Mouse (Mus musculus): ENCODE data around the gene Ins2.
A peak's percentile ranks its signal among the peaks of the same experiment; 100 is the strongest.

The Ins2 gene

GRCm38 (mm10) chr7:142743281-142743680 lies at the start of gene Ins2:
Gene Ins2, minus strand, starts transcription at chr7:142743381.
- no peak for DNase-seq

GRCm38 (mm10) chr7:142792650-142793275 lies 49.6 kb upstream of the Ins2 start:
- DNase-seq = no peak

- DNase-seq = no peak
Observed at GRCm38 (mm10) chr7:142789667-142790066, 46.5 kb upstream of the Ins2 start.

- peak; percentile 44 for DNase-seq
Observed at GRCm38 (mm10) chr7:142737772-142738171, 5.4 kb downstream of the Ins2 start.

GRCm38 (mm10) chr7:142736943-142737490 lies 6.2 kb downstream of the Ins2 start:
- DNase-seq = peak; percentile 38

- DNase-seq = no peak
Observed at GRCm38 (mm10) chr7:142725973-142726372, 17.2 kb downstream of the Ins2 start.

GRCm38 (mm10) chr7:142720725-142721124 lies 22.5 kb downstream of the Ins2 start:
- DNase-seq = peak; percentile 45

- peak; percentile 35 for DNase-seq
Observed at GRCm38 (mm10) chr7:142714783-142715498, 28.2 kb downstream of the Ins2 start.

GRCm38 (mm10) chr7:142706873-142707272 lies 36.3 kb downstream of the Ins2 start:
- no peak for DNase-seq

- peak; percentile 6 for DNase-seq
Observed at GRCm38 (mm10) chr7:142699334-142699860, 43.8 kb downstream of the Ins2 start.

GRCm38 (mm10) chr7:142678611-142679010 lies 64.6 kb downstream of the Ins2 start:
- peak; percentile 61 for DNase-seq

- DNase-seq = peak; percentile 58
Observed at GRCm38 (mm10) chr7:142675644-142676043, 67.5 kb downstream of the Ins2 start.

- DNase-seq = no peak
Observed at GRCm38 (mm10) chr7:142675141-142675540, 68.0 kb downstream of the Ins2 start.

GRCm38 (mm10) chr7:142672120-142672519 lies 71.1 kb downstream of the Ins2 start:
- peak; percentile 49 for DNase-seq

GRCm38 (mm10) chr7:142671067-142671466 lies 72.1 kb downstream of the Ins2 start:
- DNase-seq = no peak

GRCm38 (mm10) chr7:142669751-142670625 lies 73.2 kb downstream of the Ins2 start, which contains the start of gene Gm49394:
Gene Gm49394, minus strand, starts transcription at chr7:142669942.
- DNase-seq = no peak

GRCm38 (mm10) chr7:142668328-142668727 lies 74.9 kb downstream of the Ins2 start:
- no peak for DNase-seq

GRCm38 (mm10) chr7:142667521-142667920 lies 75.7 kb downstream of the Ins2 start:
- DNase-seq = no peak

- peak; percentile 36 for DNase-seq
Observed at GRCm38 (mm10) chr7:142666659-142667058, 76.5 kb downstream of the Ins2 start, which contains the start of gene Igf2. Gene Igf2, minus strand, starts transcription at chr7:142666816.

GRCm38 (mm10) chr7:142666109-142666508 lies 77.1 kb downstream of the Ins2 start:
- DNase-seq = no peak

GRCm38 (mm10) chr7:142665364-142665763 lies 77.8 kb downstream of the Ins2 start:
- DNase-seq = no peak

- DNase-seq = no peak
Observed at GRCm38 (mm10) chr7:142664465-142665029, 78.6 kb downstream of the Ins2 start.
